Mouse (Mus musculus): ENCODE measurements at regions not wholly inside any gene's neighbourhood (a gene's known extent, or its start where the extent isn't known, plus 50 kb on each side); places are given as distances from the start of the nearest gene placed in this dataset.

GRCm38 (mm10) chr5:54241169-54241917 is 243.0 kb downstream of the Stim2 start:
- no peaks in the 10 kb centered on the region for H3K9me3 ChIP-seq (replicated peaks; ENCODE audit: control insufficient read depth, low read length)
- H3K27ac ChIP-seq (ENCODE audit: low read length), result no peak overlapping the region
- peak; percentile 23; the same call in 1 of the 2 replicates for ATAC-seq (replicated peaks; ENCODE audit: extremely low read depth, insufficient read depth, low FRiP score)
- H3K36me3 ChIP-seq (ENCODE audit: control insufficient read depth, insufficient read depth), result no peaks in the 10 kb centered on the region
- H3K4me3 ChIP-seq (ENCODE audit: low read length), result peak overlapping the region; percentile 22
- H3K4me1 ChIP-seq (ENCODE audit: control insufficient read depth, insufficient read depth, low read length), result no peaks in the 10 kb centered on the region
- peak overlapping the region; percentile 28 for H3K4me2 ChIP-seq (ENCODE audit: low read depth, low read length)
- no peak overlapping the region for H3K9ac ChIP-seq (ENCODE audit: low read length)
- H3K27me3 ChIP-seq (ENCODE audit: control insufficient read depth, insufficient read depth, low read length), result no peaks in the 10 kb centered on the region
- 31% methylated on average over 20 of the region's 20 CpGs for WGBS

DNA sequence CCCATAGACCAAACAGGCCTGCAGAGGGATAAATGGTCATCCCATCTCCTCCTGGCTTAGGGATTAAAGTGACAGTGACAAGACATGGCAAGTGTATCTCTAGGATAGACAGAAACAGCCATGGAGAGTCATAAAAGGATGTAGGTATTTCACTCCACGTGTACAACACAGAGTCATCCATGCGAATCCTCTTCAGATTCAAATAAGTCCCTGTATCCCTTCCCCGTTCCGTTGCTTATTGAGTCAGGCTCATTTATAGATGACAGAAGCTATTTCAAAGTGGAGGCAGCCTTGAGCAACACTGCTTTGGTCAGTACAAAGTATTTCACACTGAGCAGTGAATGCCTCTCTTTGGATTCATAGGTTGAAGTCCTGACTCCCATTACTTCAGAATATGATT is 243.8 kb downstream of the Stim2 start:
- no peak overlapping the region for H3K27ac ChIP-seq (ENCODE audit: low read length)
- H3K36me3 ChIP-seq (ENCODE audit: control insufficient read depth, insufficient read depth), result no peaks in the 10 kb centered on the region
- H3K9me3 ChIP-seq (replicated peaks; ENCODE audit: control insufficient read depth, low read length), result no peaks in the 10 kb centered on the region
- ATAC-seq (replicated peaks; ENCODE audit: extremely low read depth, insufficient read depth, low FRiP score), result no peak
- no peaks in the 10 kb centered on the region for H3K27me3 ChIP-seq (ENCODE audit: control insufficient read depth, insufficient read depth, low read length)
- no peak overlapping the region for H3K9ac ChIP-seq (ENCODE audit: low read length)
- no peak overlapping the region for H3K4me3 ChIP-seq (ENCODE audit: low read length)
- 91% methylated on average over 4 of the region's 4 CpGs for WGBS
- H3K4me1 ChIP-seq (ENCODE audit: control insufficient read depth, insufficient read depth, low read length), result no peaks in the 10 kb centered on the region
- no peak overlapping the region for H3K4me2 ChIP-seq (ENCODE audit: low read depth, low read length)

GRCm38 (mm10) chr5:54252038-54252437 is 253.7 kb downstream of the Stim2 start:
- Histone ChIP-seq H3K4me2 (ENCODE audit: low read depth, low read length) (no peak overlapping the region), H3K27me3 (ENCODE audit: control insufficient read depth, insufficient read depth, low read length) (no peaks in the 10 kb centered on the region), H3K9me3 (replicated peaks; ENCODE audit: control insufficient read depth, low read length) (no peaks in the 10 kb centered on the region), H3K27ac (ENCODE audit: low read length) (no peak overlapping the region), H3K4me1 (ENCODE audit: control insufficient read depth, insufficient read depth, low read length) (no peaks in the 10 kb centered on the region), H3K36me3 (ENCODE audit: control insufficient read depth, insufficient read depth) (no peaks in the 10 kb centered on the region), H3K9ac (ENCODE audit: low read length) (no peak overlapping the region), H3K4me3 (ENCODE audit: low read length) (no peak overlapping the region)
- ATAC-seq (replicated peaks; ENCODE audit: extremely low read depth, insufficient read depth, low FRiP score), result no peak
- 69% methylated on average over 2 of the region's 2 CpGs for WGBS

GRCm38 (mm10) chr5:54254005-54254404 is 255.7 kb downstream of the Stim2 start:
- no peaks in the 10 kb centered on the region for H3K4me1 ChIP-seq (ENCODE audit: control insufficient read depth, insufficient read depth, low read length)
- no peak overlapping the region for H3K4me3 ChIP-seq (ENCODE audit: low read length)
- H3K9me3 ChIP-seq (replicated peaks; ENCODE audit: control insufficient read depth, low read length), result no peaks in the 10 kb centered on the region
- H3K27me3 ChIP-seq (ENCODE audit: control insufficient read depth, insufficient read depth, low read length), result no peaks in the 10 kb centered on the region
- no peak overlapping the region for H3K4me2 ChIP-seq (ENCODE audit: low read depth, low read length)
- no peaks in the 10 kb centered on the region for H3K36me3 ChIP-seq (ENCODE audit: control insufficient read depth, insufficient read depth)
- no peak for ATAC-seq (replicated peaks; ENCODE audit: extremely low read depth, insufficient read depth, low FRiP score)
- H3K27ac ChIP-seq (ENCODE audit: low read length), result no peak overlapping the region
- 50% methylated on average over 7 of the region's 7 CpGs for WGBS
- H3K9ac ChIP-seq (ENCODE audit: low read length), result no peak overlapping the region

DNA sequence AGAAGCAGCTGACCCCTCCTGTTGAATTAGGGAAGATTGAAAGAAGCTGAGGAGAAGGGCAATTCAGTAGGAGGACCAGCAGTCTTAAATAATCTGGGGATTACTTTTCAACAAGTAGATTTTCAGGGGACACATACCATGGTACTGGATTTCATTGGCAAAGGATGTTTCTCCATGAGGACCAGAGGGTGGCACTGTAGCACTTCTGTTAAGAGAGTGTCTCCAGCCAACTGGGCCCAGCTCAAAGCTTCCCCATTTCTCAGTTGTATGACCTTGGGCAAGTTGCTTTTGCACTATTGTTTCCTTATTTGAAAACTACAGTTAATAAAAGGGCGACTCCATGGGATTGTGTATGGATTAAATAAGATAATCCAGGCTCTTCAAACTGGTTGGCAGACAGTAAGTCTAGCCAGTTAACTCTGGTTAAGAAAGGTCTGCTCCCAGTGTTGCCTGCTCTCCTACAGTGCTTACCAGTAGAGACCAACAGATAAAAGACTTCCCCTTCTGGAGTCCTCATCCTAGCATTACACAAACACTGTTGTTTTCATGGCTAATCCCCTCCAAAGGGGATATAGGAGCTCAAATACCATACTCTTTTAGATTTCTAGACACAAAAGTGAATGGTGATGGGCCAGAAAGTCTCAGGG is 259.9 kb downstream of the Stim2 start:
- no peak overlapping the region for H3K27ac ChIP-seq (ENCODE audit: low read length)
- 15% methylated on average over 1 of the region's 1 CpGs for WGBS
- no peak overlapping the region for H3K4me3 ChIP-seq (ENCODE audit: low read length)
- H3K4me1 ChIP-seq (ENCODE audit: control insufficient read depth, insufficient read depth, low read length), result peaks cover 2% of the 10 kb centered on the region; the same call in 1 of the 2 replicates
- no peaks in the 10 kb centered on the region for H3K9me3 ChIP-seq (replicated peaks; ENCODE audit: control insufficient read depth, low read length)
- no peaks in the 10 kb centered on the region for H3K36me3 ChIP-seq (ENCODE audit: control insufficient read depth, insufficient read depth)
- no peak overlapping the region for H3K9ac ChIP-seq (ENCODE audit: low read length)
- peak; percentile 60; the same call in 1 of the 2 replicates for ATAC-seq (replicated peaks; ENCODE audit: extremely low read depth, insufficient read depth, low FRiP score)
- H3K27me3 ChIP-seq (ENCODE audit: control insufficient read depth, insufficient read depth, low read length), result no peaks in the 10 kb centered on the region
- H3K4me2 ChIP-seq (ENCODE audit: low read depth, low read length), result no peak overlapping the region

DNA sequence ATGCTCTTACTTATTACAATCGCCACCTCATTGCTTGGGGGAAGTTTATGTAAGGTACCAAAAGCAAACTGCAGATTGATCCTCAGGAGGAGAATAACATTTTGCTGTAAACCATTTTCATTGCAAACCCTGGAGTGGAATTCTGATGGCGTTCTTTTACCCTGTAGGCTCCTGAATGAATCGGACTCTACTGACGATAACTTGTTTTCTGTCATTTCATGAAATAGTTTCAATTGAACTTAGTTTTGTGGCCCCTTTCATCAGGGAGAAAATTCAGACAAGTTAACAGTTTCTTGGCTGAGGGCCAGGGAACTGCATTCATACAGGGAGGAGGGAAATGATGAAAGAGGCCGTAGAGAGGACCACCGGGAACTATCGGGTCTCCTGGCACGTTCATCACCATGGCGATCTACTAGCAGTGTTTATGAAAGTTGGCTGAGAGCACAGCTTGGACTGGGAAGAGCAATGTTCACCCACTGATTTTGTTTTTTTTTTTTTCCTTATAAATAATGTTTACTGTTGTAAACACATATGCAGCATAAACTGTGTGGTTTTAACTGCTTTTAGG is 266.7 kb downstream of the Stim2 start:
- H3K36me3 ChIP-seq (ENCODE audit: control insufficient read depth, insufficient read depth), result no peaks in the 10 kb centered on the region
- no peak; the same call in 1 of the 2 replicates for ATAC-seq (replicated peaks; ENCODE audit: extremely low read depth, insufficient read depth, low FRiP score)
- H3K4me1 ChIP-seq (ENCODE audit: control insufficient read depth, insufficient read depth, low read length), result peaks cover 6% of the 10 kb centered on the region
- H3K9ac ChIP-seq (ENCODE audit: low read length), result no peak overlapping the region
- 27% methylated on average over 9 of the region's 9 CpGs for WGBS
- H3K27me3 ChIP-seq (ENCODE audit: control insufficient read depth, insufficient read depth, low read length), result no peaks in the 10 kb centered on the region
- H3K4me2 ChIP-seq (ENCODE audit: low read depth, low read length), result peak overlapping the region; percentile 1; the same call in 1 of the 2 replicates
- no peak overlapping the region for H3K27ac ChIP-seq (ENCODE audit: low read length)
- H3K9me3 ChIP-seq (replicated peaks; ENCODE audit: control insufficient read depth, low read length), result no peaks in the 10 kb centered on the region
- no peak overlapping the region for H3K4me3 ChIP-seq (ENCODE audit: low read length)

- no peaks in the 10 kb centered on the region for H3K36me3 ChIP-seq (ENCODE audit: control insufficient read depth, insufficient read depth)
- ATAC-seq (replicated peaks; ENCODE audit: extremely low read depth, insufficient read depth, low FRiP score), result no peak
Measured at GRCm38 (mm10) chr5:54267905-54268590, 269.7 kb downstream of the Stim2 start.

GRCm38 (mm10) chr5:54279357-54279756 is 281.1 kb downstream of the Stim2 start:
- Histone ChIP-seq H3K9me3 (replicated peaks; ENCODE audit: control insufficient read depth, low read length) (no peaks in the 10 kb centered on the region), H3K4me2 (ENCODE audit: low read depth, low read length) (no peak overlapping the region), H3K4me1 (ENCODE audit: control insufficient read depth, insufficient read depth, low read length) (no peaks in the 10 kb centered on the region), H3K4me3 (ENCODE audit: low read length) (no peak overlapping the region), H3K27ac (ENCODE audit: low read length) (no peak overlapping the region), H3K9ac (ENCODE audit: low read length) (no peak overlapping the region), H3K27me3 (ENCODE audit: control insufficient read depth, insufficient read depth, low read length) (no peaks in the 10 kb centered on the region), H3K36me3 (ENCODE audit: control insufficient read depth, insufficient read depth) (no peaks in the 10 kb centered on the region)
- 71% methylated on average over 8 of the region's 8 CpGs for WGBS
- no peak for ATAC-seq (replicated peaks; ENCODE audit: extremely low read depth, insufficient read depth, low FRiP score)

More at GRCm38 (mm10) chr5:54267905-54268590, 269.7 kb downstream of the Stim2 start:
- H3K4me1 ChIP-seq (ENCODE audit: control insufficient read depth, insufficient read depth, low read length), result peaks cover 4% of the 10 kb centered on the region
- WGBS, result 57% methylated on average over 10 of the region's 10 CpGs
- no peak overlapping the region for H3K27ac ChIP-seq (ENCODE audit: low read length)
- H3K27me3 ChIP-seq (ENCODE audit: control insufficient read depth, insufficient read depth, low read length), result no peaks in the 10 kb centered on the region
- peaks cover 6% of the 10 kb centered on the region for H3K9me3 ChIP-seq (replicated peaks; ENCODE audit: control insufficient read depth, low read length)
- H3K4me2 ChIP-seq (ENCODE audit: low read depth, low read length), result no peak overlapping the region
- H3K9ac ChIP-seq (ENCODE audit: low read length), result no peak overlapping the region
- H3K4me3 ChIP-seq (ENCODE audit: low read length), result no peak overlapping the region

All from heart, embryonic 16.5 days (tissue).